Mouse (Mus musculus) heart, postnatal 10 days (tissue): Measurements from ENCODE around the gene Pgpep1. TPM values are rescaled to one million over a fixed set of nuclear protein-coding genes. Genes with fewer than 3 reads are reported as not detected.

Experiments
- DNase-seq, 2 experiments: peaks; one replicate each; pipeline ENCODE4 v3.0.0; 2021
- intact Hi-C: fragments of 180-260 bp; cut with DNase I; formaldehyde crosslinking; loops from one replicate; pipeline ENCODE4 v1.15.1; 2025
- total RNA-seq, 2 experiments: library from RNA; stranded (reverse); gene quantifications; 2 replicates each; pipeline ENCODE4 v1.2.3; 2021

The Pgpep1 gene
- 10 to 100 TPM; 39.6 to 42.9 TPM for total RNA-seq

DNA sequence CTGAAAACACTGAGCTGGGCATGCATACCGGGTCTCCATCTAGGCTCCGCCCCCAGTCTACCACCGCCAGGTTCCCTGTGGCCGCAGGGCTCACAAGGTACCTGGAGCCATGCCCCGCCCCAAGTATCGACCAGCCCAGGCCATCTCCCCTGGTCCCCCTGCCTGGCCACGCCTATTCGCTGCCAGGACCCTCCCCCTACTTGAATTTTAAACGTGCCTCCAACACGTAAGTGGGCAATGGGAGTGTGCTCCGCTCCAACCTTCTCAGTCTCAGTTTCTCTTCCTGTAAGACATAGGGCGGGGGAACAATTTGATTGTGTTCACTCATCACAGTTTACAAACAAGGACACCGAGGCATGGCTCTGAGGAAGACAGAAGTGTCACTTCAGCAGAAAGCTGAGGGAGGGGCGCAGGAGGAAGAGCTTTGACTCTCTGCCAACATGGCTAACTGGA is at the start of gene Pgpep1:
TSS of gene Pgpep1 (minus strand) at position 116 of the 453 bp plus-strand sequence.
- intact Hi-C loops: no loop called here
- no peak for DNase-seq

DNA sequence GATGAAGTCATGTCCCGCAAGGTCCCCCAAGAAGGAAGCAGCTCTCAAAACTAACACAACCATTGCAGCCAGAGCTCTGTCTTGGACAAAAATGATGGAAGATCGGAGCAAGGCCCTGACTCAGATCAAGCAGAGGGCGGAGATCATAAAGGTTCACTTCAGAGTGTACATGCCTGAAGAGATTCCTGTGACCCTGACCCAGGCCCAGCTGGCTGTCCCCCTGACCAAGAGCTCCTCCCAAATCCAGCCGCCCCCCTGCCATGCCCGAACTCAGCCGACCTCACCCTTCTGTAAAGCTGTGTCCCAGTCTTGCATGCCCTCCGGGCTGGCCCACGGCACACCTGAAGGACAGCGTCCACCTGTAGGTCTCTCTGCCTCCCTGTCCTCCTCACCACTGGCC is 49.6 kb upstream of the Pgpep1 start:
- intact Hi-C loops: no loop called here
- DNase-seq: no peak

DNA sequence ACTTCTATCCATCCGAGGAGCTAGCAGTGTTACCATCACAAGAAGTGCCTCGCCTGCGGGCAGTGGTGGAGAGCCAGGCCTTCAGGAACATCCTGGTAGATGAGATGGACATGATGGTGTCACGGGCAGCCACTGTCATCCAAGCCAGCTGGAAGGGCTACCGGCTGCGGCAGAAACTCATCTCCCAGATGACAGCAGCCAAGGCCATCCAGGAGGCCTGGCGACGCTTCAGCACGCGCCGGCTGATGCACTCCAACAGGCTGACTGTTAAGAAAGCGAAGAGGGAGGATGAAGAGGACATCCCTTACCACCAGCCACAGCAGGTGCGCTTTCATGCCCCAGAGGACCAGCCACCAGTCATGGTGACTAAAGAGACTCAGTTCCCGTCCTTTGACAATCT is 48.1 kb upstream of the Pgpep1 start:
- DNase-seq: no peak
- intact Hi-C loops: no loop called here

DNA sequence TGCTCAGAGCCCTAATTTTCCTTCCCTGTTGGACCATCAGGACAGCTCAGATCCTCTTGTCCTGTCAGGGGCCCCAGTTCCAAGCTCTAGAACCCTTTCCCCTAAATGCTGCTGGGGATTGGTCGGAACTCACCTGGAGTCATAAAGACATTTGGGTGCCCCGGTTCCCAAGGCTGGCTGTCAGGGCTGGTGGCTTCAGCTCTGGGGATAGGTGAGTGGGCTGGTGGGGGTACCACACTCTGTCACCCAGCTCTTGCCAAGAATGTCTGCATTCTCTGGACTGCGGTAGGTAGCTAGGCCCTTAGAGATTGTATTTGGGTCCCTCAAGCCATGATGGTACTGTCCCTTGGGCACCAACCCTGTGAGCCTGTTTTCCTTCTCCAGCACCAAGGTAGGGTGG is 43.1 kb upstream of the Pgpep1 start, which contains the start of gene Iqcn:
TSS of gene Iqcn (plus strand) at position 171 of the 400 bp plus-strand sequence.
- intact Hi-C loops: loop anchor here (5.0 kb wide), 1 partner anchor 91 kb away; no protein-coding TSS in a partner anchor
- DNase-seq: no peak

DNA sequence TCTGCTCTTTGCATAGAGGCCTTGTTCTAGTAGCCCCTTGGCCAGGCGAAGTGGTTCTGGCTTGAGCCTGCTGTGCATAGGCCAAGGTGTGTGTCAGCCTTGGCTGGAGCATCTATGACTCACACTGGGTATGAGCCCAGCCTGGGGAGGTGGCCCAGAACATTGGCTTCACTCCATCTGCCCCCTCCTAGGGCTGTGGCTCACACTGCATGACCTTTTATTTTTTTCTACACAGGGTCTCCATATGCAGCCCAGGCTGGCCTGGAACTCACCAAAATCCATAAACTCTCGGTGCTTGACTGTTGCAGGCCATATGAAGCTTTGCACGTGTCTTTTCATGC is 42.6 kb upstream of the Pgpep1 start:
- intact Hi-C loops: loop anchor here (5.0 kb wide), 1 partner anchor 91 kb away; no protein-coding TSS in a partner anchor
- peak; percentile 92 to 93 for DNase-seq

DNA sequence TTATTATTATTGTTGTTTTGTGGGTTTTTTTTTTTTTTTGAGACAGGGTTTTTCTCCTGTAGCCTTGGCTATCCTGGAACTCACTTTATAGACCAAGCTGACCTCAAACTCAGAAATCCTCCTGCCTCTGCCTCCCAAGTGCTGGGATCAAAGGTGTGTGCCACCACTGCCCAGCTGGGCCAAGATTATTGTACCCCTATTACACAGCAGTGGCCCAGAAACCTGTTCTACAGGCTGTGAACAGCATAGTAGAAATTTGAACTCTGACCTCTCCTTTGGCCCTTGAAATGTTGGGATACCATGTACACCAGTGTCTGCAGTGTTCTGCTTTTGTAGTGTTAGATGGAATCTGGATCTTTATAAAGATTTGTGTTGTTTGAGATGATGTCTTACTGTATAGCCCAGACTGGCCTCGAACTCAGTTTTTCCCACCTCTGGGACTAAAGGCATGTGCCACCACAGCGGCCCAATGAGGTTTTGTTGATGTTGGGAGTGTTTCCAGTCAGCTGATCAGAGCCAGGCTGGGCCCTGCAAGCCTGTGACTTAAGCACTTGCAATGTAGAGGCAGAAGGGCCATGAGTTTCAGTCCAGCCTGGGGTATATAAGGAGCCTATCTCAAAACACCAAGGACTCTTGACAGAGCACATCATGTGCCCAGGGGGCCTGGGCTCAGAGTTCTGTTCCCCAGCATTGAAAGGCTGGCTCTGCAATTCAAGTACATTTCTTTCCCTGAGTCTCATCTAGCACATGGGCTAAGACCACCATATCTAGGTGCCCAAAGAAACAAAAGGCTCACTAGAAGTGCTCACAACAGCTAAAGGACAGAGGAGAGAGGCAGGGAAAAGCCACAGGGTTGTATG is 42.0 kb upstream of the Pgpep1 start:
- peak in 1 of 2 experiments; percentile 41 for DNase-seq
- intact Hi-C loops: loop anchor here (5.0 kb wide), 1 partner anchor 90 kb away; no protein-coding TSS in a partner anchor

DNA sequence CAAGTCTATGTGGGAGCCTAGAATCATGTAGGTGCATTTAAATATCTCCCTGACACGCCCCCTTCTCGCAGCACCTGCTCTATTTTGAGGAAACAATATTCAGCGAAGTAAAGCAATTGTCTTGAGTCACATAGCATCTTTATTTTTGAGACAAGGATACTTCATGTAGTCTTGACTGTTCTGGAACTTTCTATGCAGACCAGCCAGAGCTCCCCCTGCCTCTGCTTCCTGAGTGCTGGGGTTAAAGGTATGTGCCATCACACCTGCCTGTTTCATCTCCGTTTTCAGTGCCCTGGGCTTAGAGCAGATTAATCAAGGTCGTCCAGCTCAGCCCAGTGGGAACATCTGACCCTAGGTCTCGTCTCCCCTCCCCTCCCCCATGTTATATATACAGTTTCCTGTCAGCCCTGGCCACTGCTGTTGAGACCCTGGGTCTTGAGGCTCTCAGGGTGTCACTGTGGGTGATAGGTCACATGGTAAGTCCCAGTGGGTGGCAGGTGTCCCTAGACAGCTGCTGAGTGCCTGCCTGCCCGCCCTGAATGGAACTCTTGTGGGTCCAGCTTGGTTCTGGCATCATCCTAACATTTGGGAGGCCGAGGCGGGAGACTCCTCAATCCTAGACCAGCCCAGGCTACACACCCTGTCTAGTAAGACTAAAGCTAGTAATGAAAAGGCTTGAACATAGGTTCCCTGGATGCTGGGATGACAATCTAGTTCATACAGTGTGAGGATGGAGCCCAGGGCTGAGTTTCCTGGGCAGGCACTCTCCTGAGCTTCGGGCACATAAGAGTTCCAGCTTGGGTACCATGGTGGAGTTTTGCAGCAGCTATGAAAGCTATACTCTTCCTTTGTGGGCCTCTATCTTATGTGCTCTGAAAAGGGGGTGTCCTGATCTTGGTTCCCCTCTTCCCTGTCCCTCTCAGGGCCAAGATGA is 41.1 kb upstream of the Pgpep1 start:
- intact Hi-C loops: loop anchor here (5.0 kb wide), 1 partner anchor 89 kb away; no protein-coding TSS in a partner anchor
- no peak for DNase-seq

DNA sequence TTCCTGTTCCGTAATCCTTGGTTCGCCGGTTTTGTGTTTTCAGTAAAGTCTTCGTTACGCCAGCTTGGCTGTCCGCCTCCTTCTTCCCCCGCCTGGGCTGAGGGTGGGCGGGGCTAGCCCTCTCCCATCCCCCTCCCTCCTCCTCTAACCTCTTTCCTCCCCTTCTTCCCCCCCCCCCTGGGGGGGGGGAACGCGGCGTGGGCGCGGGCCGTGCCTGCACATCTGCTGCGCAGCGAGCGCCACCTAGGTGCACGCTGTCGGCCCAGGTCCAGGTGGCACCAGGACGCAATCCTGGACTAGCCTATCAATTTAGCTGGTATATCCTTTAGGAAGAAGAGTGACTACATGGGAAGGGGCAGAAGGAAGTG is 40.4 kb upstream of the Pgpep1 start:
- intact Hi-C loops: loop anchor here (1.0 to 5.0 kb wide), 2 partner anchors 27 to 88 kb away; partner anchors contain the start of gene Lsm4
- peak; percentile 91 to 93 for DNase-seq

DNA sequence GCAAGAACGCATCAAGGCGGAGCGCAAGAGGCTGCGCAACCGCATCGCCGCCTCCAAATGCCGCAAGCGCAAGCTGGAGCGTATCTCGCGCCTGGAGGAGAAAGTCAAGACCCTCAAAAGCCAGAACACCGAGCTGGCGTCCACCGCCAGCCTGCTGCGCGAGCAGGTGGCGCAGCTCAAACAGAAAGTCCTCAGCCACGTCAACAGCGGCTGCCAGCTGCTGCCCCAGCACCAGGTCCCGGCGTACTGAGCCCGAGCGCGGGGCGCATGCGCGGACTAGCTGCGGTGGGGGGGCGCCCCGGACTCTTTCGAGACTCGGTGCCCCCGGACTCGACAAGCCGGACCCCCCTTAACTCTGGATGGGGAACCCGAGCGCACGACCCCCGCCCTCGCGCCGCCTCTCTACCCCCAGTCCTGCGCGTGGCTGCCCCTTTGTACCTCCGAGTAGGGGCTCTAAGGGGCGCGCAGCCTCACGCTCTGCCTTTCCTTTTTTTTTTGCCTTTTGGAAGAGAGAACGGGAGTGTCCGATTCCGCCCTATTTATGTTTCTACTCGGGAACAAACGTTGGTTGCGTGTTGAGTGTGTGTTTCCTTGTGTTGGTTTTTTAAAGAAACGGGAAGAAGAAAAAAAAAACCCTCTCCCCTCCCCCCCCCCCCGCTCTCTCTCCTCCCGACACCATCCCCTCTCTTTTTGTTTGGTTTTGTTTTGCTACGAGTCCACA is 39.8 kb upstream of the Pgpep1 start:
- DNase-seq: peak; percentile 84 to 85
- intact Hi-C loops: loop anchor here (1.0 to 5.0 kb wide), 2 partner anchors 27 to 88 kb away; partner anchors contain the start of gene Lsm4

DNA sequence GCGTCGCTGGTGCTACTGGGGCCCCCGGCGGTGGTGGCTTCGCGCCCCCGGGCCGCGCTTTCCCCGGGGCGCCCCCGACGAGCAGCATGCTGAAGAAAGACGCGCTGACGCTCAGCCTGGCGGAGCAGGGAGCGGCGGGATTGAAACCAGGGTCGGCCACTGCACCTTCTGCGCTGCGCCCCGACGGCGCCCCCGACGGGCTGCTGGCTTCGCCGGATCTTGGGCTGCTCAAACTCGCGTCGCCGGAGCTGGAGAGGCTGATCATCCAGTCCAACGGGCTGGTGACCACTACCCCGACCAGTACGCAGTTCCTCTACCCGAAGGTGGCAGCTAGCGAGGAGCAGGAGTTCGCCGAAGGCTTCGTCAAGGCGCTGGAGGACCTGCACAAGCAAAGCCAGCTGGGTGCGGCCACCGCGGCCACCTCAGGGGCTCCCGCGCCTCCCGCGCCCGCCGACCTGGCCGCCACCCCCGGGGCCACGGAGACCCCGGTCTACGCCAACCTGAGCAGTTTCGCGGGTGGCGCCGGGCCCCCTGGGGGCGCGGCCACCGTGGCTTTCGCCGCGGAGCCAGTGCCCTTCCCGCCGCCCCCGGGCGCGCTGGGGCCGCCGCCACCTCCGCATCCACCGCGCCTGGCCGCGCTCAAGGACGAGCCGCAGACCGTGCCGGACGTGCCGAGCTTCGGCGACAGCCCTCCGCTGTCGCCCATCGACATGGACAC is 39.1 kb upstream of the Pgpep1 start:
- peak in 1 of 2 experiments; percentile 76 for DNase-seq
- intact Hi-C loops: no loop called here

DNA sequence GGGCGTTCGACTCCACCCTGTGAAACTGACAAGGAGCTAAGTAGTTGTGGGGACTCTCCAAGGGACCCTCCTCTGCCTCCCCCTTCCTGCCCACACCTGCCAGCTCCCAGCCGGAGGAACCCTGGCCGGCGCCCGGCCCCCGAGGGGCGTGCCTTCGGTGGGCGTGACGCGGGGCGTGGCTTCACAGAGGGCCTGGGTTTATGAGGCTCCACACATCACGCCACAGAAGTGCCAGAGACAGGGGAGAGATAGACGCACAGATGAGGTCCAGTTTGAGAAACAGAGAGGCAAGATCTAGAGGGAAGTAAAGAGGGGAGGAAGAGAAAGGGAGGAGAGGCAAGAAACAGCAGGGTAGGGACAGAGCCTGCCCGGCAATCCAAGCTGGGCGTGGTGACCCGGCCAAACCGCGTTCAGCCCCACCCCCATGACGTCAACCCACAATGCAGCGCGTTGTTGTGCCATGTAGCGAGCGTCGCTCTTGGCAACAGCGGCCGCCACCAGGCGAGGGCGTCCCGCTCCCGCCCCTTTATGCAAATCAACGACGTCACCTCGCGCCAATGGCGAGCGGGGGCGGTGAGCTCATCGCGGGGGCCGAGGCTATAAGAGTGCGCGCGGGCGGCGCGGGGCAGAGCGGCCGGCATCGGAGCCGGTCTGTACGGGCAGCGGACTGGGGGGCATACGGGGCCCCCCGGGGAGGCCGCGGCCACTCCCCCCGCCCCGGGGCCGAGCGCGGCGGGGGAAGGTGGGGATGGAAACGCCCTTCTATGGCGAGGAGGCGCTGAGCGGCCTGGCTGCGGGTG is 38.3 kb upstream of the Pgpep1 start, which contains the start of gene Jund:
TSS of gene Jund (plus strand) at position 640 of the 800 bp plus-strand sequence.
- intact Hi-C loops: no loop called here
- peak; percentile 99 to 100 for DNase-seq

DNA sequence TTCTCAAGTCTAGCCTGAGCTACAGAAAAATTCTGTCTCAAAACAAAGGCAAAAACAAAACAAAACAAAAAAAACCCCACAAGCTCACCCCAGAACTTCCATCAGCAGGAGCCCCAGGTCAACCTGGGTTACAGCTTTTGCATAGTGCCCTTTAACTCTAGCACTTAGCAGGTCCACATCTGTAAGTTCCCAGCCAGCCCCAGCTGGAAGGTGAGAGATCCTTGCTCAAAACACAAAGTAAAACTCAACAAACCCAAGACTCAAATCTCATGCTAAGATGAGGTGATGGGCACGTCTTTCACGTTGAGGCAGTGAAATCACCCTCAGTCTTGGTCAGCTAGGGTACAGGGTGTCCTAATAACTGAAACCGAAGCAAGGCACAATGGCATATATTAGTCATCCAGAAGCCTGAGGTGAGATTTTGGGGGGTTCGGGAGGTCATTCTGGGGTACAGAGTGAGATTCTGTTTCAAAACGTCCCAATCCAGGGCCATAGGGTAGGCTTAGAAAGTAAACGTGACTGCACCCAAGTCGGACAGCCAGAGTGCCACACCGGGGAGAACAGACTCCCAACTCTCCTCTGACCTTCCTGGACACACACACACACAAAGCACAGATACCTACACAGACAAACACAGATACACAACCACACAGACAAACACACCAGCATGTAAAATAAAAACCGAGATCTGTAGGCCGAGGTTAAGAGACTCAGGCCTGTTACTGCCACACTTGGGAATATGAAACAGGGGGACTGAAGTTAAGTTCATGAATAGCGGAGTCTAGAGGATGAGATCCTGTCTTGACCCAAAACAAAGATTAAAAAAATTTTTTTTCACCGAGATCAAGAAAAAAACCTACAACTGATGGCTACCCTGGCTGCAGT is 37.4 kb upstream of the Pgpep1 start:
- intact Hi-C loops: no loop called here
- peak in 1 of 2 experiments; percentile 29 for DNase-seq

DNA sequence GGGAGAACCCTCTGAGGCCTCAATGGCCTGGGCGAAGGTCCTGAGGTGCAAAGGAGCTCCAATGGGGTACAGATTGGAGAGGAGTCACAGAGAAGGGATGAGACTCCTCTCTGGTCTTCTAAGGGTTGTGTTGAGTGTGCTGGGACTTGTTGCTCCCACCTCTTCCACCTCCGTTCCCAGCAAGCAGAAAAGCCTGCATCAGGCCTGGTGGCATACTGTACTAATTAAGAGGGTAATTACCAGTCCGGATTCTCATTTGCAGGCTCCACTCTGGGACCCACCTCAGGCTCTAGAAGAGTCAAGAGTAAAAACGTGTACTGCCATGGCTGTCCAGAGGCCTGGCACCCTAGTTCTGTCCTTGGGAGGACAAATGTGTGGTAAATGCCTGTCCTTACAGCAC is 36.8 kb upstream of the Pgpep1 start:
- peak in 1 of 2 experiments; percentile 45 for DNase-seq
- intact Hi-C loops: no loop called here

DNA sequence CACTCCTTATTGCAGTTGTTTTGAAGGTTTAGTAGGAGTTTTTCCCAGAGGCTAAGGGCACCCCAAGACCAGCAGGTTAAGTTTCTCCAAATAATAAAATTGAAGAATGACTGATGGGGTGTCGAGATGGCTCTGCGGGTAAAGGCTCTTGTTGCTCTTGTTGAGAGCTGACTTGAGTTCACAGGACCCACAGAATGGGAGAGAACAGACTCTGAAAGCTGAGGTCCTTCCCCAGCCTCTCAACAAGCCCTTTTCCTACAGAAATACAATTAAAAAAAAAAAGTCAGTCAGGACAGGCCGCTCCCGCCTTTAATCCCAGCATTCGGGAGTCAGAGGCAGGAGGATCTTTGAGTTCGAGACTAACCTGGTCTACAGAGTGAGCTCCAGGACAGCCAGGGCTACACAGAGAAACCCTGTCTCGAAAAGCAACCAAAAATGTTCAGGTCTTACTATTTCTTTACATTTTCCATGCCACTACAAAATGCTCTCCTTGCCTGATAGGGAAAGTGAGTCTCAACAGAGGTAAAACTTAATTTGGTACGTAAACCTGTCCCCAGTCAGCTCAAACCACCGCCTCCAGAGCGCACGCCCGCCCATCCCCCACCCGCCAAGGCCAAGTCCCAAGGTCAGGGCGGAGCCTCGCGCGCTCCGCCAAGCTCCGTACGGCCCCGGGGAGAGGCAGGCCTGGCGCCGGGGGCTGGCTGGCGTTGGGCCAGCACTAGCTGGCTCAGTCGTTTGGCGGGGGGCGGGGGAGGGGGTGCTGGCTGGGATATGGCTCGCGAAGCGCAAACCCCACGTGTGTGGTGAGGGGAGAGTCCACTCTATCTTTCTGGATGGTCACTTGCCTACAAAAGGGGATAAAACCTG is 36.1 kb upstream of the Pgpep1 start:
- DNase-seq: peak; percentile 85 to 88
- intact Hi-C loops: no loop called here

DNA sequence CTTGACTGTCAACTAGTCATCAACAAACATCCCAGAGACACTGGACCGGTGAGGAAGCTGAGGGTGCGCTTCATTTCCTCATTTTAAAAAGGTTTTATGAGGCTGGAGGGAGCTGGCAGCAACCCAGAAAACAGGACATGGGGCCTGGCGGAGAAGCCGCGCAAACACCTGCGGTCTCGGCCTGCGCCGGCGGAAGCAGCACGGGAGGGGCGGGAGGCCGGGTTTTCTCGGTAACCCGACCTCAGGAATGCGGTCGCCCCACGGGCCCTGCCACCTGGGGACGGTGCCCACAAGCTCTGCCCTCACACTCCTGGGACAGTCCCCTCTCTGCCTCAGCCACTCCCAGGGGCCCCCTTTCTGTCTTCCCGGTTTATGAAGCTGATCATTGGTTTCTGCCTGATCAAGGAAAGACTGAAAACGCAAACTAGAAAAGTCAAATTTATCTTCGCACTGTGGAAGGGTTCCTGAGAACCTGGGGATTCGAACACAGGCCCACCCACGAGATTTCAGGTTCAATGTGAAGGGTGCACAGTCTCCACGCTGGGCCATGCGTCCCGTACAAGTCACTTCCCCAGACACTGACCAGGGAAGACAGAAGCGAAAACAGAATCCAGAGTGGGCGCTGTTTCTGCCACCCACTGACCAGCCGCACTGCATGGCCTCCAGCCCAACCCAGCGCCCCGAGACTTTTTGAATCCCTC is 35.3 kb upstream of the Pgpep1 start:
- peak; percentile 66 to 68 for DNase-seq
- intact Hi-C loops: no loop called here

DNA sequence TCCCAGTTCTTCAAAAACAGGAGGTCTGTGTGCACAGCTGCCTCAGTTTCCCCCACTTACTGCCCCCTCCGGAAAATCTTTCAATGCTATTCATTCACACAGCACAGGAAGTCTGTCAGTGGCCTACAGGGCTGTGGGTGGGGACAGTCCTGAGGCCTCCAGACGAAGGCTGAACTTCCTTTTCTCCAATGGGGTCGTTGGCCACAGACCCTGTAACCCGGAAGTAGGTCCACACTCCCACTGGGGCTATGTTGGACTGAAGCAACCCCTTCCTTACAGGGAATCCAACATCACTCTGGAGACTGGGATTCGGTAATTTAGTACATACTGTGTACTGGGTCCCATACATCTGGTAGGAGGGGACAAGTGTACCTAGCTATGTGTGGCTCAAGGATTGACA is 33.4 kb upstream of the Pgpep1 start:
- intact Hi-C loops: no loop called here

More for the DNA sequence above, 33.4 kb upstream of the Pgpep1 start:
- no peak for DNase-seq
